ENCODE assay signal across 9 mouse cellular contexts in the genomic region with DNA sequence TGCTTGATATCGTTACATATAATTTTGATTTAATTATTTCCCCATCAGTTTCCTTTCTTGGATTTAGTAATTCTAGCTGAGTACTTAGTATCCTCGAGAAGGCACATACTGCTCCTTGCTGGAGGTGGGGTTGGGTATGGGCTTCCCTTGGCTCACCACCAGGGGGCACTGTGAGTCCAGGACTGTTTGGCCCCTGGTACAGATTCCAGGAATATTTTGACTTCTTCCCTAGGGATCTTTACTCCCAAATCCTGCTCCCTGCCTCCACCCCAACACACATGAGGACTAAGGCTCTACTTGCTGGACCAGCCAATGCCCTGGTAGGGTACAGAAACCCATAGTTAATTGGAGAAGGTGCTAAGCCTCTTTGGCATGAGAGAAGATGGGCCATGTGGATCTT. TPM values are rescaled to one million over a fixed set of nuclear protein-coding genes. Genes with fewer than 3 reads are reported as not detected.
A peak's percentile ranks its signal among the peaks of the same experiment; 100 is the strongest.
DNase-seq lines count a peak whose midpoint lies in the region; ATAC-seq lines count a peak whose summit lies in the region.
"Had no signal": no experiment of that assay in that cellular context is flagged by ENCODE, and none has a peak within 500 bp of the region (broad histone marks: within the 10 kb centered on the region; RNA-seq: fewer than 3 reads in every experiment).

No protein-coding gene starts in this region.

- H3K4me1 ChIP-seq in hindbrain, embryonic 11.5 days (replicated peaks; ENCODE audit: control insufficient read depth, insufficient read depth, low read length): no peaks in the 10 kb centered on the region
- H3K4me1 ChIP-seq in hindbrain, embryonic 16.5 days (ENCODE audit: control insufficient read depth, insufficient read depth, low read depth, low read length): no peaks in the 10 kb centered on the region
- H3K4me1 ChIP-seq in midbrain, embryonic 13.5 days (replicated peaks): no peaks in the 10 kb centered on the region
- H3K4me1 ChIP-seq: midbrain, embryonic 12.5 days had no signal

- no peaks in the 10 kb centered on the region for H3K36me3 ChIP-seq in hindbrain, embryonic 11.5 days (ENCODE audit: control insufficient read depth, insufficient read depth, low read length)
- no peaks in the 10 kb centered on the region for H3K36me3 ChIP-seq in hindbrain, embryonic 16.5 days (ENCODE audit: control insufficient read depth, insufficient read depth, low read length)
- no peaks in the 10 kb centered on the region for H3K36me3 ChIP-seq in midbrain, embryonic 13.5 days
- H3K36me3 ChIP-seq: midbrain, embryonic 12.5 days had no signal

- no peak overlapping the region for H3K4me2 ChIP-seq in hindbrain, embryonic 11.5 days (replicated peaks; ENCODE audit: low read depth, low read length)
- H3K4me2 ChIP-seq in hindbrain, embryonic 16.5 days (ENCODE audit: low read length): no peak overlapping the region
- H3K4me2 ChIP-seq in midbrain, embryonic 13.5 days (replicated peaks): no peak overlapping the region
- H3K4me2 ChIP-seq: midbrain, embryonic 12.5 days had no signal

- no peak overlapping the region for H3K9ac ChIP-seq in hindbrain, embryonic 11.5 days (ENCODE audit: low read depth, low read length)
- no peak overlapping the region for H3K9ac ChIP-seq in hindbrain, embryonic 16.5 days (ENCODE audit: low read depth, low read length)
- H3K9ac ChIP-seq in midbrain, embryonic 13.5 days (replicated peaks): no peak overlapping the region
- H3K9ac ChIP-seq: midbrain, embryonic 12.5 days had no signal

- peak; percentile 40; the same call in 1 of the 2 replicates for ATAC-seq in hindbrain, embryonic 11.5 days (ENCODE audit: low FRiP score)
- no peak for ATAC-seq in hindbrain, embryonic 16.5 days
- 0 out of 2 replicates have a peak, but pooled peaks have one; percentile 53 for ATAC-seq in midbrain, embryonic 13.5 days

- H3K27me3 ChIP-seq in hindbrain, embryonic 11.5 days (ENCODE audit: control insufficient read depth, insufficient read depth, low read length): no peaks in the 10 kb centered on the region
- no peaks in the 10 kb centered on the region for H3K27me3 ChIP-seq in hindbrain, embryonic 16.5 days (replicated peaks; ENCODE audit: control insufficient read depth, insufficient read depth, low read length)
- no peaks in the 10 kb centered on the region for H3K27me3 ChIP-seq in midbrain, embryonic 13.5 days
- H3K27me3 ChIP-seq: midbrain, embryonic 12.5 days had no signal

- WGBS in hindbrain, embryonic 11.5 days: 24% methylated on average over 2 of the region's 2 CpGs
- 20% methylated on average over 2 of the region's 2 CpGs for WGBS in hindbrain, embryonic 16.5 days
- 20% methylated on average over 2 of the region's 2 CpGs for WGBS in midbrain, embryonic 13.5 days

- peak; percentile 80 for DNase-seq in hindbrain, embryonic 11.5 days (ENCODE audit: low spot score)
- DNase-seq in cerebellum, postnatal 25 days: peak; percentile 73 to 84
- DNase-seq in gastrocnemius, adult 18-20 months (ENCODE audit: low spot score): peak; percentile 61
- DNase-seq in kidney, adult 11 months: peak; percentile 44
- peak; percentile 38 to 77 for DNase-seq in left cerebral cortex, postnatal 10 days (ENCODE audit: extremely low spot score in 1 of 2, low spot score in 2 of 2)
- peak; percentile 13 for DNase-seq in spleen, adult 12 weeks (ENCODE audit: low spot score)

- H3K4me3 ChIP-seq in hindbrain, embryonic 11.5 days (ENCODE audit: low read depth, low read length): no peak overlapping the region
- H3K4me3 ChIP-seq in hindbrain, embryonic 16.5 days (ENCODE audit: low read length): no peak overlapping the region
- H3K4me3 ChIP-seq in midbrain, embryonic 13.5 days (replicated peaks): no peak overlapping the region
- H3K4me3 ChIP-seq: midbrain, embryonic 12.5 days had no signal

- H3K27ac ChIP-seq in hindbrain, embryonic 11.5 days (ENCODE audit: low read depth, low read length): no peak overlapping the region
- H3K27ac ChIP-seq in hindbrain, embryonic 16.5 days (ENCODE audit: low read depth, low read length): no peak overlapping the region
- no peak overlapping the region for H3K27ac ChIP-seq in midbrain, embryonic 13.5 days
- H3K27ac ChIP-seq: midbrain, embryonic 12.5 days had no signal

- intact Hi-C loops in left cerebral cortex, postnatal 10 days (cut with DNase I): loop anchor here (5.0 kb wide), 1 partner anchor 49 kb away; no protein-coding TSS in a partner anchor

- no peaks in the 10 kb centered on the region for H3K9me3 ChIP-seq in hindbrain, embryonic 11.5 days (ENCODE audit: control insufficient read depth, low read length)
- H3K9me3 ChIP-seq in hindbrain, embryonic 16.5 days (ENCODE audit: control insufficient read depth, low read length): no peaks in the 10 kb centered on the region
- no peaks in the 10 kb centered on the region for H3K9me3 ChIP-seq in midbrain, embryonic 13.5 days

RNA-seq across cellular contexts. Expression of a gene that starts 36.0 kb away (rescaled TPM):
- polyA plus RNA-seq in hindbrain, embryonic 11.5 days (2014; fragmentation: Nextera tagmentation; extraction: Ambion mirVana): 86.2 and 89.5 TPM in 2 replicates
- polyA plus RNA-seq in hindbrain, embryonic 16.5 days (2015; fragmentation: Nextera tagmentation; extraction: Ambion mirVana): 69.4 and 70.1 TPM in 2 replicates
- 10 to 100 TPM; 65.1 to 65.9 TPM for total RNA-seq in gastrocnemius, adult 18-20 months (2021)
- total RNA-seq in left cerebral cortex, postnatal 10 days (2021): 10 to 100 TPM; 51.5 to 53.3 TPM
- polyA plus RNA-seq in midbrain, embryonic 13.5 days (2015; fragmentation: Nextera tagmentation; extraction: Ambion mirVana): 91.5 and 95.2 TPM in 2 replicates

Comparison
In these comparisons a context has a peak if more than half of its experiments do, and no peak if none do; other contexts are left out.
1. DNase-seq: peak in every context shown above with its lines; median percentile 80 in hindbrain, embryonic 11.5 days; 78 in cerebellum, postnatal 25 days; 61 in gastrocnemius, adult 18-20 months; 58 in left cerebral cortex, postnatal 10 days; 44 in kidney, adult 11 months; 13 in spleen, adult 12 weeks.